Mouse (Mus musculus) heart, embryonic 14.5 days (tissue): ENCODE results near the gene Tacc2. TPM values are rescaled to one million over a fixed set of nuclear protein-coding genes. Genes with fewer than 3 reads are reported as not detected.
"Not testable (repeated sequence)": the region's sequence is repeated elsewhere in the genome, so short reads cannot be mapped to it uniquely, and the experiment has no call there.

Source experiments
- ATAC-seq: fragments of 200-750 bp; cut with Nextera tagmentation; 2 replicates; pipeline ENCODE4 v1.8.0; 2017; ENCODE audit warnings: low read depth, moderate TSS enrichment; ENCODE audit not compliant: insufficient number of reproducible peaks, insufficient read depth, low FRiP score
- H3K27ac ChIP-seq, 2 experiments: fragments of 200-500 bp in 1 of 2; fragments of 300-500 bp in 1 of 2; sonication (generic) in 1 of 2; replicated peaks in 1 of 2; 2 replicates each; pipeline ENCODE4 v1.5.1; 2012 to 2014; ENCODE audit warnings: low read depth in 2 of 2, low read length in 2 of 2, control low read depth in 1 of 2, mild to moderate bottlenecking in 1 of 2, mixed read lengths in 1 of 2; ENCODE audit not compliant: control insufficient read depth in 1 of 2, insufficient read depth in 1 of 2
- H3K27me3 ChIP-seq: fragments of 300-500 bp; sonication (generic); 2 replicates; pipeline ENCODE4 v1.6.1; 2014; ENCODE audit warnings: mild to moderate bottlenecking, low read length, control low read depth; ENCODE audit not compliant: control insufficient read depth, insufficient read depth
- H3K36me3 ChIP-seq: fragments of 300-500 bp; sonication (generic); 2 replicates; pipeline ENCODE4 v1.6.1; 2014; ENCODE audit warnings: mild to moderate bottlenecking, control low read depth, low read length, mixed read lengths; ENCODE audit not compliant: control insufficient read depth, insufficient read depth
- H3K4me1 ChIP-seq, 2 experiments: fragments of 200-500 bp in 1 of 2; fragments of 300-500 bp in 1 of 2; sonication (generic) in 1 of 2; 2 replicates each; pipeline ENCODE4 v1.6.1; 2012 to 2014; ENCODE audit warnings: low read length in 2 of 2, control low read depth in 1 of 2, mixed read lengths in 1 of 2; ENCODE audit not compliant: control insufficient read depth in 2 of 2, insufficient read depth in 2 of 2
- H3K4me2 ChIP-seq: fragments of 300-500 bp; sonication (generic); 2 replicates; pipeline ENCODE4 v1.6.1; 2014; ENCODE audit warnings: mild to moderate bottlenecking, low read length
- H3K4me3 ChIP-seq, 2 experiments: fragments of 200-500 bp in 1 of 2; fragments of 300-500 bp in 1 of 2; sonication (generic) in 1 of 2; 2 replicates each; pipeline ENCODE4 v1.5.1; 2012 to 2014; ENCODE audit warnings: low read length in 2 of 2, mild to moderate bottlenecking in 2 of 2, control low read depth in 1 of 2, low read depth in 1 of 2, moderate library complexity in 1 of 2; ENCODE audit not compliant: control insufficient read depth in 1 of 2, insufficient read depth in 1 of 2
- H3K9ac ChIP-seq: fragments of 300-500 bp; sonication (generic); 2 replicates; pipeline ENCODE4 v1.6.1; 2014; ENCODE audit warnings: mild to moderate bottlenecking, low read length
- H3K9me3 ChIP-seq: fragments of 300-500 bp; sonication (generic); 2 replicates; pipeline ENCODE4 v1.6.1; 2016; ENCODE audit warnings: low read length, control low read depth; ENCODE audit not compliant: control insufficient read depth
- WGBS: fragments of 180-500 bp; shearing (Covaris S2); extraction: QIAGEN DNeasy Blood & Tissue Kit; methylation state at CpG from one replicate; pipeline ENCODE4 v1.1.7; 2014; 5-methylcytosine and 5-hydroxymethylcytosine counted together
- polyA plus RNA-seq: library from polyadenylated mRNA; unstranded; fragments of >200 nt; fragmentation: Nextera tagmentation; extraction: Ambion mirVana; gene quantifications from 2 replicates; pipeline ENCODE4 v1.2.1, GENCODE M21; 2014

The Tacc2 gene
- polyA plus RNA-seq, 1 experiment from 2014 or later: 55.9 TPM

GRCm38 (mm10) chr7:130664629-130665028, 87.4 kb downstream of the Tacc2 start:
- peaks cover 21 to 53% of the 10 kb centered on the region in 2 experiments for H3K4me1 ChIP-seq
- 87% methylated on average over 5 of the region's 5 CpGs for WGBS

DNA sequence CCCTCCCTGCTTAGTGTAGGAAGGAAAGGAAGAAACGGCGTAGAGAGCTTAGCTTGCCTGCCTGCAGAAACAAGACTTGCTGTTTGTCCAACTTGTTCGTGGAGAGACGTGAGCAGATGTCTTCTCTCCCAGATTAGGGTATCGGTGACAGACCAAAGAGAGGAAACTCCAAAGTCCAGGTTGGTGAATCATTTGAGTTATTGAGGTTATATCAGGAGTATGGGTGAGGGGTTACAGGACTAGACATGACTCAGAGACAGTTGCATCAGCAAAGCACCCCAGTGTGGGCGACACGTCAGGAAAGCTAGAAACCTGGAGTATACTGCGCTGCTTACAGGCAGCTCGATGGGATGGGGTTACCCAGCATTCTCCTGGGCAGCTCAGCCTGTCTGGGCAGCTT, 88.1 kb downstream of the Tacc2 start:
- Histone ChIP-seq H3K27ac (no peak overlapping the region), H3K4me2 (no peak overlapping the region), H3K9ac (no peak overlapping the region), H3K4me3 (no peak overlapping the region), H3K9me3 (peaks cover 9% of the 10 kb centered on the region), H3K27me3 (no peaks in the 10 kb centered on the region), H3K4me1 (peaks cover 27 to 55% of the 10 kb centered on the region in 2 experiments), H3K36me3 (peaks cover 35% of the 10 kb centered on the region)
- no peak for ATAC-seq
- 93% methylated on average over 9 of the region's 9 CpGs for WGBS

More at GRCm38 (mm10) chr7:130664629-130665028, 87.4 kb downstream of the Tacc2 start:
- H3K4me2 ChIP-seq: no peak overlapping the region
- H3K27ac ChIP-seq: no peak overlapping the region
- ATAC-seq: no peak
- H3K27me3 ChIP-seq: no peaks in the 10 kb centered on the region
- peaks cover 35% of the 10 kb centered on the region for H3K36me3 ChIP-seq
- H3K9ac ChIP-seq: no peak overlapping the region
- peaks cover 9% of the 10 kb centered on the region for H3K9me3 ChIP-seq
- no peak overlapping the region for H3K4me3 ChIP-seq

DNA sequence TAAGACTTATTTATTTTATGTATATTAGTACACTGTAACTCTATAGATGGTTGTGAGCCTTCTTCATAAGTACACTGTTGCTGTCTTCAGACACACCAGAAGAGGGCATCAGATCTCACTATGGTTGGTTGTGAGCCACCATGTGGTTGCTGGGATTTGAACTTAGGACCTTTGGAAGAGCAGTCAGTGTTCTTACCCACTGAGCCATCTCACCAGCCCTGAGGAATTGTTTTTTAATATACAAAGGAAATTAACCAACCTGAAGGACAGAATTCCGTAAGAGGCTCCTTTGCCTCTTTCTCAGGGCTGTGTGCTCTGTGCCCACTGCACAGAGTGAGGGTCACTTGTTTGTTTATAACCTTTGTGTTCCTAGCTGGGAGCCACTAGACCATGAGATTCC, 90.8 kb downstream of the Tacc2 start:
- Histone ChIP-seq H3K4me2 (0 out of 2 replicates have a peak overlapping the region, but pooled peaks have one; percentile 51), H3K36me3 (peaks cover 33% of the 10 kb centered on the region), H3K4me1 (peaks cover 41 to 62% of the 10 kb centered on the region in 2 experiments), H3K9ac (peak overlapping the region; percentile 5; the same call in 1 of the 2 replicates), H3K27ac (peak overlapping the region; percentile 99)
- WGBS: 83% methylated on average over 1 of the region's 1 CpGs
- not testable (repeated sequence) for ATAC-seq, H3K4me3 ChIP-seq, H3K9me3 ChIP-seq, H3K27me3 ChIP-seq

GRCm38 (mm10) chr7:130668729-130669281, 91.6 kb downstream of the Tacc2 start:
- Histone ChIP-seq H3K9me3 (peaks cover 4% of the 10 kb centered on the region; the same call in 1 of the 2 replicates), H3K4me2 (peak overlapping the region; percentile 51), H3K4me1 (peaks cover 49 to 69% of the 10 kb centered on the region in 2 experiments), H3K36me3 (peaks cover 25% of the 10 kb centered on the region), H3K9ac (peak overlapping the region; percentile 55), H3K4me3 (no peak overlapping the region), H3K27ac (peak overlapping the region; percentile 99), H3K27me3 (no peaks in the 10 kb centered on the region)
- peak; percentile 41; the same call in 1 of the 2 replicates for ATAC-seq
- 5% methylated on average over 7 of the region's 7 CpGs for WGBS

DNA sequence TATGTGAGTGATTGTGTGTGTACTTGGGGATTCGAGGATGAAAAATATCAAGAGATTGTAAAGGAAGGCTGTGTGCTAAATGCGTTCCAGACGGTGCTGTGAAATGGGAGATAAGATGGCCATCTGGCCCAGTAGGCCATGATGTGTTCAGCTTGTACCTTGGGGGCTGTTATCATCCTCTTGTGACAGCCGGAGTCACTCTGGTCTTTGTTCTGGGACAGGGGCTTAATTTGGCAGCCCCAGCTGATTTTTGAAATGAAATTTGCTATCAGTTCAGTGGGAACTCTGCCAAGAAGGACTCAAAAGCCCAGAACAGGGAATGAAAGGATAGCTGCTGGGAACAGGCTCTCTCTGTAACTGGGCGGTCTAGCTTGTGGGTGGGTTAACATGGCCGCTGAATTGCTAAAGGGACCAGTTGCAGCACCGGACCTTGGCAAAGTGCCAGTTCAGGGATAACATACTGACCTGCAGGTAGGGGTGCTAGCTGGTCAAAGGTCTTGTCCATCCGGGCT, 92.2 kb downstream of the Tacc2 start:
- Histone ChIP-seq H3K4me1 (peaks cover 50 to 75% of the 10 kb centered on the region in 2 experiments), H3K27ac (peak overlapping the region; percentile 99), H3K9me3 (0 out of 2 replicates have a peak, but pooled peaks cover 4% of the 10 kb centered on the region), H3K4me2 (peak overlapping the region; percentile 51), H3K4me3 (no peak overlapping the region), H3K36me3 (peaks cover 19% of the 10 kb centered on the region), H3K9ac (peak overlapping the region; percentile 55), H3K27me3 (no peaks in the 10 kb centered on the region)
- peak; percentile 48 for ATAC-seq
- 6% methylated on average over 8 of the region's 8 CpGs for WGBS

- no peak for ATAC-seq
- peaks cover 19% of the 10 kb centered on the region for H3K36me3 ChIP-seq
- peak overlapping the region; percentile 27; the same call in 1 of the 2 replicates for H3K9ac ChIP-seq
- H3K9me3 ChIP-seq: no peaks in the 10 kb centered on the region
- H3K27me3 ChIP-seq: no peaks in the 10 kb centered on the region
- peak overlapping the region; percentile 99 for H3K27ac ChIP-seq
- no peak overlapping the region for H3K4me3 ChIP-seq
- peaks cover 50 to 77% of the 10 kb centered on the region in 2 experiments for H3K4me1 ChIP-seq
- H3K4me2 ChIP-seq: 0 out of 2 replicates have a peak overlapping the region, but pooled peaks have one; percentile 25
- WGBS: 27% methylated on average over 4 of the region's 4 CpGs
These were observed 93.1 kb downstream of the Tacc2 start for GRCm38 (mm10) chr7:130670358-130670757.

- WGBS: 50% methylated on average over 6 of the region's 6 CpGs
- ATAC-seq: 0 out of 2 replicates have a peak, but pooled peaks have one; percentile 14
- no peaks in the 10 kb centered on the region for H3K9me3 ChIP-seq
- H3K9ac ChIP-seq: peak overlapping the region; percentile 3; the same call in 1 of the 2 replicates
- peaks cover 50 to 77% of the 10 kb centered on the region in 2 experiments for H3K4me1 ChIP-seq
- H3K36me3 ChIP-seq: peaks cover 21% of the 10 kb centered on the region
- no peak overlapping the region for H3K4me3 ChIP-seq
- H3K27me3 ChIP-seq: no peaks in the 10 kb centered on the region
- H3K27ac ChIP-seq: peak overlapping the region; percentile 99
- H3K4me2 ChIP-seq: no peak overlapping the region
These were observed 94.1 kb downstream of the Tacc2 start for GRCm38 (mm10) chr7:130671301-130671700.
